Mouse (Mus musculus): ENCODE data around the gene Gtf3c5.

GRCm38 (mm10) chr2:28619369-28619768 is 35.8 kb upstream of the Gtf3c5 start:
- TF ChIP-seq CTCF (IDR thresholded peaks at IDR 0.05; ENCODE audit: control insufficient read depth, insufficient read depth, low read length) (no peak), POLR2A (IDR thresholded peaks at IDR 0.05; ENCODE audit: borderline replicate concordance, control insufficient read depth, low read depth, low read length) (no peak)
